ENCODE assay signal across 8 mouse cellular contexts in the genomic region with DNA sequence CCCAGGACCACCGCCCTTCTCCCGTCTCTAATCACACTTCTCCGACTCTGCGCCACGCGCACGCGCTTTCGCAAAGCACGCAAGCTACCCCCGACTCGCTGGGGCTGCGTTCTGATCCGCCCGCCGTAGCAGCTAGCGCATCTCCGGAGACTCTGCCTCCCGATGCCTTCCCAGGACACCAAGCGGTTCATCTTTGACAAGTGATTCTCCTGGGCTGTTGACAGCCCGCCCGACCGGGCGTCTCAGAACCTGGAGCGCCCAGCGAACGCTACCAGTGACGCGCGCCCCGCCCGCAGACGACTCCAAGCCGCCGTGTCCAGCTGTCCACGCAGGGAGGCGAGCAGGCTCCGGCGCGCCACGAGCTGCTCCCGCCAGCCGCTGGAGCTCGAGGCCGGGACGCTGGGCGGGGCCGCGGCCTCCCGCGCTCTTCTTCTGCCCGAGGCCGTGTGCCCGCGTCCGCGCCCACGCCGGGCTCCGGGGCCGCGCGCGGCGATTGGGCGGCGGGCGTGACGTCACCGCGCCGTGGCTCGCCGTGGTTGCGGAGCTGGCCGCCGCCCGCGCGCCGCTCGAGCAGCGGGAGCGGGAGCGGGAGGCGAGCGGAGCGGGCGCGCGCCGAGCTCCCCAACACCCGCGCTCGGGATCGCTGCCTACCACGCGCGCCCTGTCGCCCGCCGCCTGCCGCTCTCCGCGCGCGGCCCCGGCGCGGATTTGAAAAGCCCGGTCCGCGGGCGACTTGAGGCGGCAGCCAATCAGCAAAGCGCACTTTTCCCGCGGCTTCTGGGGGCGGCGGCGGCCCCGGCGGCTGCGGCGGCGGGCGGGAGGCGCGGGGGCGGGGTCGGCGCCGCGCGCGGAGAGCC. TPM values are rescaled to one million over a fixed set of nuclear protein-coding genes. Genes with fewer than 3 reads are reported as not detected.
A peak's percentile ranks its signal among the peaks of the same experiment; 100 is the strongest.
DNase-seq lines count a peak whose midpoint lies in the region; ATAC-seq and TF ChIP-seq lines count a peak whose summit lies in the region.

A gene (plus strand): TSS at position 850 of the 857 bp plus-strand sequence.

- ATAC-seq in forebrain, embryonic 15.5 days (replicated peaks) = peak; percentile 86
- peak; percentile 84 for ATAC-seq in lung, embryonic 14.5 days (ENCODE audit: insufficient read depth)

- no peaks in the 10 kb centered on the region for H3K27me3 ChIP-seq in forebrain, embryonic 15.5 days
- no peaks in the 10 kb centered on the region for H3K27me3 ChIP-seq in lung, embryonic 14.5 days (ENCODE audit: insufficient read depth, low read length)
- no peaks in the 10 kb centered on the region for H3K27me3 ChIP-seq in thymus, adult 2 months (ENCODE audit: control insufficient read depth, insufficient read depth, low read length)

- H3K4me2 ChIP-seq in forebrain, embryonic 15.5 days (replicated peaks) = peak within 1 kb of the TSS; percentile 68
- H3K4me2 ChIP-seq in lung, embryonic 14.5 days = peak within 1 kb of the TSS; percentile 85

- H3K36me3 ChIP-seq in forebrain, embryonic 15.5 days = no peaks in the 10 kb centered on the region
- H3K36me3 ChIP-seq in lung, embryonic 14.5 days (ENCODE audit: insufficient read depth) = peaks cover 8% of the 10 kb centered on the region; the same call in 1 of the 2 replicates
- H3K36me3 ChIP-seq in thymus, adult 2 months (ENCODE audit: control insufficient read depth, insufficient read depth, low read length) = no peaks in the 10 kb centered on the region

- TF ChIP-seq CTCF in layer of hippocampus, adult 2 months (conservative IDR thresholded peaks at IDR 0.05) = no peak
- TF ChIP-seq CTCF in lung, embryonic 14.5 days (IDR thresholded peaks at IDR 0.05; ENCODE audit: low read depth) = no peak
- TF ChIP-seq CTCF in olfactory bulb, adult 2 months (IDR thresholded peaks at IDR 0.05; ENCODE audit: insufficient read depth, low read depth, low read length) = no peak
- TF ChIP-seq CTCF in thymus, adult 2 months (IDR thresholded peaks at IDR 0.05; ENCODE audit: borderline replicate concordance, control insufficient read depth, extremely low read depth, insufficient read depth, low read length, poor library complexity) = no peak

- DNase-seq in ES-CJ7 (ENCODE audit: low read depth, low spot score) = peak; percentile 64
- DNase-seq in cerebellum, adult 11 months = peak; percentile 91
- DNase-seq in heart, postnatal 25 days (ENCODE audit: low spot score) = peak; percentile 80
- peak; percentile 91 to 92 for DNase-seq in layer of hippocampus, adult 2 months (ENCODE audit: low spot score in 2 of 2)
- DNase-seq in lung, embryonic 14.5 days = peak; percentile 96
- DNase-seq in thymus, adult 2 months = peak; percentile 85

- intact Hi-C loops in heart, postnatal 25 days (cut with DNase I) = loop anchor here (2.0 kb wide), 1 partner anchor 37 kb away; a partner anchor contains a TSS

- H3K9me3 ChIP-seq in forebrain, embryonic 15.5 days = no peaks in the 10 kb centered on the region
- H3K9me3 ChIP-seq in lung, embryonic 14.5 days (ENCODE audit: low read depth, low read length) = no peaks in the 10 kb centered on the region

- WGBS in forebrain, embryonic 15.5 days = under 1% methylated on average over 95 of the region's 136 CpGs
- WGBS in lung, embryonic 14.5 days = under 1% methylated on average over 126 of the region's 136 CpGs
- WGBS in olfactory bulb, adult 2 months = 3% methylated on average over 123 of the region's 136 CpGs
- WGBS in thymus, adult 2 months = 2% methylated on average over 126 of the region's 136 CpGs

- peaks cover 39% of the 10 kb centered on the region for H3K4me1 ChIP-seq in forebrain, embryonic 15.5 days
- H3K4me1 ChIP-seq in lung, embryonic 14.5 days (ENCODE audit: insufficient read depth) = peaks cover 10% of the 10 kb centered on the region; the same call in 1 of the 2 replicates
- 0 out of 2 replicates have a peak, but pooled peaks cover 7% of the 10 kb centered on the region for H3K4me1 ChIP-seq in olfactory bulb, adult 2 months (ENCODE audit: control insufficient read depth, insufficient read depth, low read length)
- H3K4me1 ChIP-seq in thymus, adult 2 months (replicated peaks; ENCODE audit: control insufficient read depth, insufficient read depth, low read length) = peaks cover 8% of the 10 kb centered on the region

- peak within 1 kb of the TSS; percentile 92 for H3K9ac ChIP-seq in forebrain, embryonic 15.5 days (replicated peaks)
- H3K9ac ChIP-seq in lung, embryonic 14.5 days = peak within 1 kb of the TSS; percentile 98

- H3K27ac ChIP-seq in forebrain, embryonic 15.5 days (replicated peaks) = peak within 1 kb of the TSS; percentile 96
- peak within 1 kb of the TSS; percentile 97 for H3K27ac ChIP-seq in layer of hippocampus, adult 2 months
- peak within 1 kb of the TSS; percentile 98 for H3K27ac ChIP-seq in lung, embryonic 14.5 days (ENCODE audit: low read depth)
- peak within 1 kb of the TSS; percentile 88 for H3K27ac ChIP-seq in olfactory bulb, adult 2 months (ENCODE audit: insufficient read depth, low read depth, low read length)
- H3K27ac ChIP-seq in thymus, adult 2 months (ENCODE audit: control insufficient read depth, insufficient read depth, low read length) = peak within 1 kb of the TSS; percentile 23; the same call in 1 of the 2 replicates

- TF ChIP-seq POLR2A in olfactory bulb, adult 2 months (IDR thresholded peaks at IDR 0.05; ENCODE audit: insufficient read depth, low read depth, low read length) = peak; percentile 67; the same call in 1 of the 2 replicates
- TF ChIP-seq POLR2A in thymus, adult 2 months (IDR thresholded peaks at IDR 0.05; ENCODE audit: control insufficient read depth, extremely low read depth, insufficient read depth, low read length, poor library complexity) = peak; percentile 79

- H3K4me3 ChIP-seq in forebrain, embryonic 15.5 days = peak within 1 kb of the TSS; percentile 96
- H3K4me3 ChIP-seq in layer of hippocampus, adult 2 months = peak within 1 kb of the TSS; percentile 93
- H3K4me3 ChIP-seq in lung, embryonic 14.5 days (ENCODE audit: low read depth, low read length) = peak within 1 kb of the TSS; percentile 99
- peak within 1 kb of the TSS; percentile 93 for H3K4me3 ChIP-seq in olfactory bulb, adult 2 months (ENCODE audit: insufficient read depth, low read depth, low read length)
- peak within 1 kb of the TSS; percentile 100 for H3K4me3 ChIP-seq in thymus, adult 2 months (ENCODE audit: control insufficient read depth, insufficient read depth, low read length)

RNA-seq across cellular contexts. Expression of the gene that starts here (rescaled TPM):
- polyA plus RNA-seq in forebrain, embryonic 15.5 days (2015; fragmentation: Nextera tagmentation; extraction: Ambion mirVana) = 90.4 and 92.3 TPM in 2 replicates
- 10 to 100 TPM; 25.9 to 28.4 TPM for total RNA-seq in heart, postnatal 25 days (2021)
- total RNA-seq in layer of hippocampus, adult 2 months (2021) = 100 to 1,000 TPM; 123 to 133 TPM
- polyA plus RNA-seq in lung, embryonic 14.5 days (2014; fragmentation: Nextera tagmentation; extraction: Ambion mirVana) = 70.1 and 77.4 TPM in 2 replicates
- polyA plus RNA-seq in olfactory bulb, adult 2 months (2012; ENCODE audit: insufficient read depth, insufficient read length, low replicate concordance, missing spikeins) = 362 and 366 TPM in 2 replicates
- 53.3 and 64.8 TPM in 2 replicates for polyA plus RNA-seq in thymus, adult 2 months (2012; rRNA removed)

Comparison
In these comparisons a context has a peak if more than half of its experiments do, and no peak if none do; other contexts are left out.
1. Peak in every context shown above with its lines: DNase-seq, ATAC-seq, H3K4me3 ChIP-seq and H3K27ac ChIP-seq.
2. RNA of the gene that starts here (total RNA-seq): 123 to 133 TPM in layer of hippocampus, adult 2 months; 25.9 to 28.4 TPM in heart, postnatal 25 days; every median in the first group is over 4 times any median in the second.
3. H3K27ac ChIP-seq: peak in every context shown above with its lines; median percentile 98 in lung, embryonic 14.5 days; 97 in layer of hippocampus, adult 2 months; 96 in forebrain, embryonic 15.5 days; 88 in olfactory bulb, adult 2 months; 23 in thymus, adult 2 months.